Mouse (Mus musculus): Measurements from ENCODE around the gene Porcn.
A peak's percentile ranks its signal among the peaks of the same experiment; 100 is the strongest.

Gene Porcn

GRCm38 (mm10) chrX:8206015-8206693 is at the start of gene Porcn:
Gene Porcn (minus strand): TSS chrX:8206525.
- DNase-seq (ENCODE audit: low spot score) = peak; percentile 84

- no peak for DNase-seq (ENCODE audit: low spot score)
Observed at GRCm38 (mm10) chrX:8255807-8256206, 49.5 kb upstream of the Porcn start.

- no peak for DNase-seq (ENCODE audit: low spot score)
Observed at GRCm38 (mm10) chrX:8253711-8254110, 47.4 kb upstream of the Porcn start.

- DNase-seq (ENCODE audit: low spot score) = peak; percentile 72
Observed at GRCm38 (mm10) chrX:8252334-8253285, 46.3 kb upstream of the Porcn start, which contains the start of gene Ftsj1. Gene Ftsj1 (minus strand): TSS chrX:8252406.

GRCm38 (mm10) chrX:8251789-8252333 is 45.5 kb upstream of the Porcn start:
- no peak for DNase-seq (ENCODE audit: low spot score)

- DNase-seq (ENCODE audit: low spot score) = no peak
Observed at GRCm38 (mm10) chrX:8248542-8249120, 42.3 kb upstream of the Porcn start.

- DNase-seq (ENCODE audit: low spot score) = no peak
Observed at GRCm38 (mm10) chrX:8247680-8248079, 41.4 kb upstream of the Porcn start.

GRCm38 (mm10) chrX:8238804-8239395 is 32.6 kb upstream of the Porcn start:
- no peak for DNase-seq (ENCODE audit: low spot score)

GRCm38 (mm10) chrX:8236704-8237103 is 30.4 kb upstream of the Porcn start:
- DNase-seq (ENCODE audit: low spot score) = no peak

GRCm38 (mm10) chrX:8233602-8234001 is 27.3 kb upstream of the Porcn start:
- DNase-seq (ENCODE audit: low spot score) = no peak

- DNase-seq (ENCODE audit: low spot score) = no peak
Observed at GRCm38 (mm10) chrX:8230272-8230671, 23.9 kb upstream of the Porcn start.

GRCm38 (mm10) chrX:8223473-8223872 is 17.1 kb upstream of the Porcn start:
- DNase-seq (ENCODE audit: low spot score) = no peak

GRCm38 (mm10) chrX:8222678-8223421 is 16.5 kb upstream of the Porcn start:
- DNase-seq (ENCODE audit: low spot score) = no peak

GRCm38 (mm10) chrX:8222296-8222677 is 16.0 kb upstream of the Porcn start:
- DNase-seq (ENCODE audit: low spot score) = no peak

GRCm38 (mm10) chrX:8219651-8220050 is 13.3 kb upstream of the Porcn start:
- DNase-seq (ENCODE audit: low spot score) = no peak

GRCm38 (mm10) chrX:8218114-8218513 is 11.8 kb upstream of the Porcn start:
- no peak for DNase-seq (ENCODE audit: low spot score)

- DNase-seq (ENCODE audit: low spot score) = no peak
Observed at GRCm38 (mm10) chrX:8217383-8217782, 11.1 kb upstream of the Porcn start.

GRCm38 (mm10) chrX:8211490-8212207 is 5.3 kb upstream of the Porcn start:
- no peak for DNase-seq (ENCODE audit: low spot score)

- no peak for DNase-seq (ENCODE audit: low spot score)
Observed at GRCm38 (mm10) chrX:8209720-8210119, 3.4 kb upstream of the Porcn start.

- no peak for DNase-seq (ENCODE audit: low spot score)
Observed at GRCm38 (mm10) chrX:8207224-8207623, 899 bp upstream of the Porcn start.
